Mouse (Mus musculus): ENCODE results near the gene Ccdc69. TPM values are rescaled to one million over a fixed set of nuclear protein-coding genes. Genes with fewer than 3 reads are reported as not detected.
"Not testable (repeated sequence)": the region's sequence is repeated elsewhere in the genome, so short reads cannot be mapped to it uniquely, and the experiment has no call there.

Ccdc69 gene
- polyA plus RNA-seq, 1 experiment from 2014 or later, result 0.14 TPM

GRCm38 (mm10) chr11:55099019-55099771 lies 21.3 kb upstream of the Ccdc69 start:
- Histone ChIP-seq H3K4me2 (ENCODE audit: low read length) (no peak overlapping the region), H3K36me3 (ENCODE audit: control insufficient read depth, insufficient read depth, low read length) (no peaks in the 10 kb centered on the region), H3K4me3 (replicated peaks; ENCODE audit: low read depth, low read length) (peak overlapping the region; percentile 52; the same call in 1 of the 2 replicates), H3K9ac (replicated peaks; ENCODE audit: low read length) (no peak overlapping the region), H3K4me1 (ENCODE audit: control insufficient read depth, insufficient read depth, low read length) (no peaks in the 10 kb centered on the region), H3K27me3 (ENCODE audit: control insufficient read depth, insufficient read depth, low read length) (no peaks in the 10 kb centered on the region), H3K9me3 (ENCODE audit: control insufficient read depth, low read length) (no peaks in the 10 kb centered on the region), H3K27ac (replicated peaks; ENCODE audit: low read depth, low read length) (no peak overlapping the region)
- DNase-seq (no peak), ATAC-seq (ENCODE audit: low FRiP score, low TSS enrichment) (no peak)
- WGBS, result 95% methylated on average over 8 of the region's 8 CpGs

GRCm38 (mm10) chr11:55098189-55098915 lies 20.4 kb upstream of the Ccdc69 start:
- ATAC-seq (ENCODE audit: low FRiP score, low TSS enrichment) (0 out of 2 replicates have a peak, but pooled peaks have one; percentile 2), DNase-seq (no peak)
- peak overlapping the region; percentile 52 for H3K4me3 ChIP-seq (replicated peaks; ENCODE audit: low read depth, low read length)
- peak overlapping the region; percentile 66 for H3K4me2 ChIP-seq (ENCODE audit: low read length)
- 14% methylated on average over 24 of the region's 24 CpGs for WGBS
- peak overlapping the region; percentile 62 for H3K9ac ChIP-seq (replicated peaks; ENCODE audit: low read length)
- no peaks in the 10 kb centered on the region for H3K9me3 ChIP-seq (ENCODE audit: control insufficient read depth, low read length)
- H3K27me3 ChIP-seq (ENCODE audit: control insufficient read depth, insufficient read depth, low read length), result no peaks in the 10 kb centered on the region
- no peaks in the 10 kb centered on the region for H3K4me1 ChIP-seq (ENCODE audit: control insufficient read depth, insufficient read depth, low read length)
- H3K36me3 ChIP-seq (ENCODE audit: control insufficient read depth, insufficient read depth, low read length), result no peaks in the 10 kb centered on the region
- H3K27ac ChIP-seq (replicated peaks; ENCODE audit: low read depth, low read length), result peak overlapping the region; percentile 69

GRCm38 (mm10) chr11:55097463-55098188 lies 19.7 kb upstream of the Ccdc69 start, which contains the start of gene Gm2a:
Gm2a (plus strand) TSS chr11:55098115.
- WGBS, result 3% methylated on average over 45 of the region's 45 CpGs
- no peaks in the 10 kb centered on the region for H3K36me3 ChIP-seq (ENCODE audit: control insufficient read depth, insufficient read depth, low read length)

GRCm38 (mm10) chr11:55096731-55097462 lies 19.0 kb upstream of the Ccdc69 start:
- ATAC-seq (ENCODE audit: low FRiP score, low TSS enrichment) (no peak), DNase-seq (peak; percentile 9)
- Histone ChIP-seq H3K9me3 (ENCODE audit: control insufficient read depth, low read length) (no peaks in the 10 kb centered on the region), H3K4me1 (ENCODE audit: control insufficient read depth, insufficient read depth, low read length) (no peaks in the 10 kb centered on the region), H3K4me2 (ENCODE audit: low read length) (peak overlapping the region; percentile 66), H3K27me3 (ENCODE audit: control insufficient read depth, insufficient read depth, low read length) (no peaks in the 10 kb centered on the region), H3K36me3 (ENCODE audit: control insufficient read depth, insufficient read depth, low read length) (no peaks in the 10 kb centered on the region), H3K9ac (replicated peaks; ENCODE audit: low read length) (no peak overlapping the region), H3K4me3 (replicated peaks; ENCODE audit: low read depth, low read length) (peak overlapping the region; percentile 52), H3K27ac (replicated peaks; ENCODE audit: low read depth, low read length) (no peak overlapping the region)
- 41% methylated on average over 11 of the region's 11 CpGs for WGBS

More at GRCm38 (mm10) chr11:55097463-55098188, 19.7 kb upstream of the Ccdc69 start, which contains the start of gene Gm2a:
- no peaks in the 10 kb centered on the region for H3K4me1 ChIP-seq (ENCODE audit: control insufficient read depth, insufficient read depth, low read length)
- H3K27ac ChIP-seq (replicated peaks; ENCODE audit: low read depth, low read length), result peak within 1 kb of the TSS; percentile 69
- no peaks in the 10 kb centered on the region for H3K9me3 ChIP-seq (ENCODE audit: control insufficient read depth, low read length)
- DNase-seq (peak; percentile 94), ATAC-seq (ENCODE audit: low FRiP score, low TSS enrichment) (peak; percentile 93)
- peak within 1 kb of the TSS; percentile 66 for H3K4me2 ChIP-seq (ENCODE audit: low read length)
- peak within 1 kb of the TSS; percentile 52 for H3K4me3 ChIP-seq (replicated peaks; ENCODE audit: low read depth, low read length)
- H3K27me3 ChIP-seq (ENCODE audit: control insufficient read depth, insufficient read depth, low read length), result no peaks in the 10 kb centered on the region
- peak within 1 kb of the TSS; percentile 62 for H3K9ac ChIP-seq (replicated peaks; ENCODE audit: low read length)

GRCm38 (mm10) chr11:55096296-55096695 lies 18.4 kb upstream of the Ccdc69 start:
- H3K4me1 ChIP-seq (ENCODE audit: control insufficient read depth, insufficient read depth, low read length); H3K9ac ChIP-seq (replicated peaks; ENCODE audit: low read length); H3K4me2 ChIP-seq (ENCODE audit: low read length); H3K9me3 ChIP-seq (ENCODE audit: control insufficient read depth, low read length); DNase-seq; H3K27me3 ChIP-seq (ENCODE audit: control insufficient read depth, insufficient read depth, low read length); H3K36me3 ChIP-seq (ENCODE audit: control insufficient read depth, insufficient read depth, low read length); H3K4me3 ChIP-seq (replicated peaks; ENCODE audit: low read depth, low read length); ATAC-seq (ENCODE audit: low FRiP score, low TSS enrichment); H3K27ac ChIP-seq (replicated peaks; ENCODE audit: low read depth, low read length): not testable (repeated sequence)
- WGBS, result 90% methylated on average over 4 of the region's 4 CpGs

GRCm38 (mm10) chr11:55093096-55093495 lies 15.2 kb upstream of the Ccdc69 start:
- Histone ChIP-seq H3K4me2 (ENCODE audit: low read length) (no peak overlapping the region), H3K9ac (replicated peaks; ENCODE audit: low read length) (no peak overlapping the region), H3K9me3 (ENCODE audit: control insufficient read depth, low read length) (no peaks in the 10 kb centered on the region), H3K4me3 (replicated peaks; ENCODE audit: low read depth, low read length) (no peak overlapping the region), H3K36me3 (ENCODE audit: control insufficient read depth, insufficient read depth, low read length) (no peaks in the 10 kb centered on the region), H3K27me3 (ENCODE audit: control insufficient read depth, insufficient read depth, low read length) (no peaks in the 10 kb centered on the region), H3K4me1 (ENCODE audit: control insufficient read depth, insufficient read depth, low read length) (no peaks in the 10 kb centered on the region), H3K27ac (replicated peaks; ENCODE audit: low read depth, low read length) (no peak overlapping the region)
- DNase-seq (no peak), ATAC-seq (ENCODE audit: low FRiP score, low TSS enrichment) (no peak)
- WGBS, result 90% methylated on average over 7 of the region's 7 CpGs

GRCm38 (mm10) chr11:55089892-55090291 lies 12.0 kb upstream of the Ccdc69 start:
- DNase-seq (no peak), ATAC-seq (ENCODE audit: low FRiP score, low TSS enrichment) (no peak)
- H3K9me3 ChIP-seq (ENCODE audit: control insufficient read depth, low read length), result no peaks in the 10 kb centered on the region
- no peaks in the 10 kb centered on the region for H3K27me3 ChIP-seq (ENCODE audit: control insufficient read depth, insufficient read depth, low read length)
- H3K4me2 ChIP-seq (ENCODE audit: low read length), result no peak overlapping the region
- H3K36me3 ChIP-seq (ENCODE audit: control insufficient read depth, insufficient read depth, low read length), result no peaks in the 10 kb centered on the region
- no peak overlapping the region for H3K9ac ChIP-seq (replicated peaks; ENCODE audit: low read length)
- no peaks in the 10 kb centered on the region for H3K4me1 ChIP-seq (ENCODE audit: control insufficient read depth, insufficient read depth, low read length)
- no peak overlapping the region for H3K4me3 ChIP-seq (replicated peaks; ENCODE audit: low read depth, low read length)
- no peak overlapping the region for H3K27ac ChIP-seq (replicated peaks; ENCODE audit: low read depth, low read length)
- 82% methylated on average over 2 of the region's 2 CpGs for WGBS

- Histone ChIP-seq H3K9ac (replicated peaks; ENCODE audit: low read length) (no peak overlapping the region), H3K4me1 (ENCODE audit: control insufficient read depth, insufficient read depth, low read length) (no peaks in the 10 kb centered on the region), H3K36me3 (ENCODE audit: control insufficient read depth, insufficient read depth, low read length) (no peaks in the 10 kb centered on the region), H3K9me3 (ENCODE audit: control insufficient read depth, low read length) (no peaks in the 10 kb centered on the region), H3K4me3 (replicated peaks; ENCODE audit: low read depth, low read length) (no peak overlapping the region), H3K27ac (replicated peaks; ENCODE audit: low read depth, low read length) (no peak overlapping the region), H3K27me3 (ENCODE audit: control insufficient read depth, insufficient read depth, low read length) (no peaks in the 10 kb centered on the region), H3K4me2 (ENCODE audit: low read length) (no peak overlapping the region)
- peak; percentile 92 for DNase-seq
- peak; percentile 20; the same call in 1 of the 2 replicates for ATAC-seq (ENCODE audit: low FRiP score, low TSS enrichment)
- WGBS, result 5% methylated on average over 10 of the region's 10 CpGs
These were observed 9.1 kb upstream of the Ccdc69 start for GRCm38 (mm10) chr11:55087006-55087405.
